Mouse (Mus musculus): Measurements from ENCODE around the gene Srp54b.
"Not testable (repeated sequence)": the region's sequence is repeated elsewhere in the genome, so short reads cannot be mapped to it uniquely, and the experiment has no call there.

GRCm38 (mm10) chr12:55155449-55155783, 512 bp downstream of the Srp54b start:
- TF ChIP-seq CTCF (IDR thresholded peaks at IDR 0.05; ENCODE audit: borderline replicate concordance, control insufficient read depth, extremely low read depth, insufficient read depth, low read length, poor library complexity); POLR2A (IDR thresholded peaks at IDR 0.05; ENCODE audit: control insufficient read depth, extremely low read depth, insufficient read depth, low read length, poor library complexity): not testable (repeated sequence)
